Comparison of ENCODE assay signal across 8 mouse cellular contexts in the genomic region with DNA sequence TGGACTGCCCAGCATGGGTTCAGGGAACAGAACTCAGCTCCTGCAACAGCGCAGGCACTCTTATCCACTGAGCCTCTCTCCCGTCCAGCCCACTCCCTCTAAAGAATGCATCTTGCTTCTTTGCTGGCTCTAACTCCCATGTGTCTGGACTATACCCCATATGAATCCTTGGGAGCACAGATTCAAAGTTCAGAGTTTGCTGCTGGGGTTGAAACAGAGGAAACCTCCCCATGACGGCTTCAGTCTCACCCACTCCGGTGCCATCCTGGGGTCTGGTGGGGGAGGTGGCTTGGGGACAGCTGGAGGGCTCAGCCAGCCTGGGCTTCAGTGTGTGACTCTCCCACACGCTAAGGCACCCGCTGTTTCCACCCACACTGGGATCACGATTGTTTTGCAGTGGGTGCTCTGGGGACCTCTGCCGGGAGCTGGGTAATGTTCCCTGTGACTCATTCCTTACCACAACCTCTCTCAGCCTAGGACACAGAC. TPM values are rescaled to one million over a fixed set of nuclear protein-coding genes. Genes with fewer than 3 reads are reported as not detected.
DNase-seq lines count a peak whose midpoint lies in the region; TF ChIP-seq lines count a peak whose summit lies in the region.

No protein-coding gene starts in this region.

- H3K79me2 ChIP-seq in heart, adult 2 months (replicated peaks; ENCODE audit: control insufficient read depth, insufficient read depth, low read length) = no peaks in the 10 kb centered on the region

- H3K36me3 ChIP-seq in heart, adult 2 months (ENCODE audit: control insufficient read depth, insufficient read depth, low read length) = no peaks in the 10 kb centered on the region; the same call in 1 of the 2 replicates

- no peak overlapping the region for H3K9ac ChIP-seq in heart, adult 2 months (ENCODE audit: low read depth, low read length)

- TF ChIP-seq EP300 in heart, adult 2 months (IDR thresholded peaks at IDR 0.05; ENCODE audit: insufficient read depth, low read depth, low read length) = no peak

- TF ChIP-seq POLR2A in heart, adult 2 months (IDR thresholded peaks at IDR 0.05; ENCODE audit: insufficient read depth, low read depth, low read length) = no peak

- no peak overlapping the region for H3K27ac ChIP-seq in heart, adult 2 months

- DNase-seq in adrenal gland, adult 2 months = peak; percentile 57
- no peak for DNase-seq in adrenal gland, postnatal 25 days
- peak; percentile 34 for DNase-seq in retina, postnatal 1 day
- no peak for DNase-seq in retina, embryonic 14.5 days (ENCODE audit: low spot score)
- DNase-seq in layer of hippocampus, postnatal 10 days (ENCODE audit: low spot score in 2 of 2) = peak; percentile 41 to 51
- DNase-seq in testis, postnatal 10 days (ENCODE audit: low spot score) = peak; percentile 55
- DNase-seq in urinary bladder, adult 18-20 months (ENCODE audit: low spot score in 2 of 2) = no peak
- DNase-seq in heart, adult 2 months = no peak

- H3K4me3 ChIP-seq in heart, adult 2 months = no peak overlapping the region

- no peaks in the 10 kb centered on the region for H3K4me1 ChIP-seq in heart, adult 2 months (ENCODE audit: control insufficient read depth, insufficient read depth, low read length)

- 64% methylated on average over 8 of the region's 8 CpGs for WGBS in heart, adult 2 months

- intact Hi-C loops in heart, adult 2 months (cut with DNase I) = no loop called here

- TF ChIP-seq CTCF in heart, adult 2 months (IDR thresholded peaks at IDR 0.05) = no peak

- H3K27me3 ChIP-seq in heart, adult 2 months (ENCODE audit: control insufficient read depth, insufficient read depth, low read length) = no peaks in the 10 kb centered on the region

RNA-seq across cellular contexts. Expression of gene Chgb, which starts 39.2 kb away (rescaled TPM):
- total RNA-seq in adrenal gland, adult 2 months (2021) = 1,000 to 10,000 TPM; 1,607 to 2,510 TPM
- polyA plus RNA-seq in adrenal gland, adult 2 months (2012; rRNA removed) = 148 and 289 TPM in 2 replicates
- total RNA-seq in adrenal gland, postnatal 25 days (2021) = 1,899 and 1,907 TPM in 2 replicates
- total RNA-seq in layer of hippocampus, postnatal 10 days (2021) = 100 to 1,000 TPM; 206 to 208 TPM
- under 1 TPM; 0.45 to 0.47 TPM for total RNA-seq in heart, adult 2 months (2021)
- polyA plus RNA-seq in heart, adult 2 months (2012; rRNA removed) = 0.08 TPM in 1 of 2 replicates, not detected in the other

RNA-seq across cellular contexts. Expression of gene Shld1, which starts 55.2 kb away (rescaled TPM):
- total RNA-seq in adrenal gland, adult 2 months (2021) = 1 to 10 TPM; 6.6 to 8.0 TPM
- 10.1 and 10.3 TPM in 2 replicates for polyA plus RNA-seq in adrenal gland, adult 2 months (2012; rRNA removed)
- total RNA-seq in adrenal gland, postnatal 25 days (2021) = 8.8 and 13.8 TPM in 2 replicates
- 1 to 10 TPM; 7.7 to 9.1 TPM for total RNA-seq in layer of hippocampus, postnatal 10 days (2021)
- 10 to 100 TPM; 34.8 to 57.6 TPM for total RNA-seq in heart, adult 2 months (2021)
- 37.8 and 50.5 TPM in 2 replicates for polyA plus RNA-seq in heart, adult 2 months (2012; rRNA removed)

Comparison
In these comparisons a context has a peak if more than half of its experiments do, and no peak if none do; other contexts are left out.
1. DNase-seq: peak in adrenal gland, adult 2 months (single experiment), retina, postnatal 1 day (single experiment), layer of hippocampus, postnatal 10 days (2 of 2) and testis, postnatal 10 days (single experiment); none in adrenal gland, postnatal 25 days (single experiment), retina, embryonic 14.5 days (single experiment), urinary bladder, adult 18-20 months (0 of 2) and heart, adult 2 months (0 of 2).
2. RNA of gene Chgb, which starts 39.2 kb away (total RNA-seq): 1,607 to 2,510 TPM in adrenal gland, adult 2 months, 1,899 to 1,907 TPM in adrenal gland, postnatal 25 days and 206 to 208 TPM in layer of hippocampus, postnatal 10 days; 0.45 to 0.47 TPM in heart, adult 2 months; every median in the first group is over 100 times any median in the second.